Mouse (Mus musculus): Measurements from ENCODE around the gene Ano6. TPM values are rescaled to one million over a fixed set of nuclear protein-coding genes. Genes with fewer than 3 reads are reported as not detected.
"Not testable (repeated sequence)": the region's sequence is repeated elsewhere in the genome, so short reads cannot be mapped to it uniquely, and the experiment has no call there.

Gene Ano6
- polyA plus RNA-seq, 1 experiment from 2014 or later: 6.9 TPM

DNA sequence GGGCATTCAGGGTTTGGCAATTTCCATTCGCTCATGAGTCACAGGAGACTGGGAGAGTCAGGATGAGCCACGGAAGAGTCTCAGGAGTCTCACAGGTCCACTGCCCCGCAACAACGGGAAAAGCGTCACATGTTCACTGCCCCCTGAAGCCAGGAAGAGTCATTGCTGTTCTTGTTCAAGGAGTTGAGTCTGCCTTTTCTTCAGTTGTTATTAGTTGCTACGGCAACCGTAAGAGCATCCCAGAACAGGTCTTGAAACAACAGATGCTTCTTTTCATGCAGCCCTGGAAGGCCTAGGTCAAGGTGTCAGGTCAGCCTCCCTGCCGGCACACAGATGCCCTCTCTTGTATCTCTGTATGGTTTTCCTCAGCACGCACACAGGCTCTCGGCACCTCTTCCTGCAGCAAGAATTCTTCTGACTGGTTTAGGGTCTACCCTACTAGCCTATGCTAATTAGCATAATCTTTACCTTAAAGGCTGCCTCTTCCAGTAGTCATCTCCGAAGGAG is 36.9 kb downstream of the Ano6 start:
- H3K36me3 ChIP-seq (replicated peaks; ENCODE audit: insufficient read depth, low read length): 0 out of 2 replicates have a peak, but pooled peaks cover 4% of the 10 kb centered on the region
- peaks cover 9% of the 10 kb centered on the region for H3K4me1 ChIP-seq (ENCODE audit: insufficient read depth)
- no peaks in the 10 kb centered on the region for H3K9me3 ChIP-seq (ENCODE audit: low read length)
- H3K4me3 ChIP-seq (ENCODE audit: low read depth, low read length): no peak overlapping the region
- H3K27me3 ChIP-seq (ENCODE audit: insufficient read depth, low read length): no peaks in the 10 kb centered on the region
- H3K9ac ChIP-seq (replicated peaks): no peak overlapping the region
- 0 out of 2 replicates have a peak overlapping the region, but pooled peaks have one; percentile 24 for H3K27ac ChIP-seq (ENCODE audit: low read depth)
- TF ChIP-seq CTCF (IDR thresholded peaks at IDR 0.05; ENCODE audit: low read depth): no peak
- no peak for TF ChIP-seq EP300 (IDR thresholded peaks at IDR 0.05; ENCODE audit: low read depth)
- DNase-seq: no peak
- ATAC-seq: no peak
- 73% methylated on average over 11 of the region's 11 CpGs for WGBS (ENCODE audit: insufficient replicate concordance)
- no peak overlapping the region for H3K4me2 ChIP-seq (ENCODE audit: low read depth, low read length)

DNA sequence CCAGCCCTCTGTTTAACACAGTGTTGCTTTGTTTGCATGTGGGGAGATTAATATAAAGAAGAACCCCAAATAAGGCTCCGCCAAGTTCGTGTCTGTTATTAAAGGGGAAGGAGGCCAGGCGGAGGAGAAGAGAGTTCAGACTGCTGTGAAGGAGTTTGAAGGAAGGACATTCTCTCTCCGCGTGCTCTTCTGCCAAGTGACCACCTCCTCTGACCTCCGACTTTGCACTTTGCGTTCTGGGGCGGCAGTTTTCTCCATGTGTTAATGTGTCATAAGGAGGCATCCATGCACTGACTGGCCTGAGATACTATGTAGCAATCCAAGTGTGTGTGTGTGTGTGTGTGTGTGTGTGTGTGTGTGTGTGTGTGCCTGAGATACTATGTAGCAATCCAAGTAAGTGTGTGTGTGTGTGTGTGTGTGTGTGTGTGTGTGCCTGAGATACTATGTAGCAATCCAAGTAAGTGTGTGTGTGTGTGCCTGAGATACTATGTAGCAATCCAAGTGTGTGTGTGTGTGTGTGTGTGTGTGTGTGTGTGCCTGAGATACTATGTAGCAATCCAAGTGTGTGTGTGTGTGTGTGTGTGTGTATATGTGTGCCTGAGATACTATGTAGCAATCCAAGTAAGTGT is 37.5 kb downstream of the Ano6 start:
- H3K27ac ChIP-seq (ENCODE audit: low read depth): 0 out of 2 replicates have a peak overlapping the region, but pooled peaks have one; percentile 24
- not testable (repeated sequence) for H3K9ac ChIP-seq (replicated peaks); H3K4me1 ChIP-seq (ENCODE audit: insufficient read depth); DNase-seq; H3K4me3 ChIP-seq (ENCODE audit: low read depth, low read length); H3K36me3 ChIP-seq (replicated peaks; ENCODE audit: insufficient read depth, low read length); H3K27me3 ChIP-seq (ENCODE audit: insufficient read depth, low read length); H3K9me3 ChIP-seq (ENCODE audit: low read length); H3K4me2 ChIP-seq (ENCODE audit: low read depth, low read length)
- peak; percentile 52 for ATAC-seq
- WGBS (ENCODE audit: insufficient replicate concordance): 58% methylated on average over 8 of the region's 8 CpGs

DNA sequence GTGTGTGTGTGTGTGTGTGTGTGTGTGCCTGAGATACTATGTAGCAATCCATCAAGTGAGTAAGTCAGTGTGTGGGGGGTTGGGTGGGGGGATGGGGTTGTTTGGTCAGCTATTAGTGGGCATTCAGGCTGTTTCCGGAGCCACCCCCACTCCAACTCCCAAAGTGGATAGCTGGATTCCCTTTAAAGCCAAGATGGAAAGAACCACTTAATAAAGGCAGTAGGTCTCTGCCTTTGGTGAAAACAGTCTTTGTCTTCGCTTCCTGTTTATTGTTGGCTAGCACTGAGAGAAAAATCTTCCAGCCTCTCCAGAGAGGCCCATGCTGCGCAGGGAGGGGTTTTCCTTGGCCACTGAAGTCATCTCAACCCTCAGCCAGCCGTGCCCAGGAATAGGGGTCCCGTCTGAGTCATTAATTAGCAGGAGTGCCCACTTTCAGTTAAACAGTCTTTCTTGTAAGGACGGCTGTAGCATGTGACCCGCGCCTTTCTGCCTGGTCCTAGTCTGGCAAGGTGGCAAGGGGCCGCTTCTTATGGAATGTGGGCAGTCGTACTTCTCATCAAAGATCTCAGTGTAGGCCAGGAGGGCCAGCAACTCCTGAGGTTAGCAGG is 38.1 kb downstream of the Ano6 start:
- Histone ChIP-seq H3K4me3 (ENCODE audit: low read depth, low read length) (no peak overlapping the region), H3K4me2 (ENCODE audit: low read depth, low read length) (no peak overlapping the region), H3K36me3 (replicated peaks; ENCODE audit: insufficient read depth, low read length) (peaks cover 4% of the 10 kb centered on the region; the same call in 1 of the 2 replicates), H3K9me3 (ENCODE audit: low read length) (no peaks in the 10 kb centered on the region), H3K27ac (ENCODE audit: low read depth) (peak overlapping the region; percentile 44; the same call in 1 of the 2 replicates), H3K27me3 (ENCODE audit: insufficient read depth, low read length) (no peaks in the 10 kb centered on the region), H3K9ac (replicated peaks) (no peak overlapping the region), H3K4me1 (ENCODE audit: insufficient read depth) (peaks cover 9% of the 10 kb centered on the region)
- WGBS (ENCODE audit: insufficient replicate concordance): 51% methylated on average over 10 of the region's 10 CpGs
- DNase-seq (peak; percentile 45), ATAC-seq (peak; percentile 40)
- TF ChIP-seq EP300 (IDR thresholded peaks at IDR 0.05; ENCODE audit: low read depth): no peak
- TF ChIP-seq CTCF (IDR thresholded peaks at IDR 0.05; ENCODE audit: low read depth): no peak

DNA sequence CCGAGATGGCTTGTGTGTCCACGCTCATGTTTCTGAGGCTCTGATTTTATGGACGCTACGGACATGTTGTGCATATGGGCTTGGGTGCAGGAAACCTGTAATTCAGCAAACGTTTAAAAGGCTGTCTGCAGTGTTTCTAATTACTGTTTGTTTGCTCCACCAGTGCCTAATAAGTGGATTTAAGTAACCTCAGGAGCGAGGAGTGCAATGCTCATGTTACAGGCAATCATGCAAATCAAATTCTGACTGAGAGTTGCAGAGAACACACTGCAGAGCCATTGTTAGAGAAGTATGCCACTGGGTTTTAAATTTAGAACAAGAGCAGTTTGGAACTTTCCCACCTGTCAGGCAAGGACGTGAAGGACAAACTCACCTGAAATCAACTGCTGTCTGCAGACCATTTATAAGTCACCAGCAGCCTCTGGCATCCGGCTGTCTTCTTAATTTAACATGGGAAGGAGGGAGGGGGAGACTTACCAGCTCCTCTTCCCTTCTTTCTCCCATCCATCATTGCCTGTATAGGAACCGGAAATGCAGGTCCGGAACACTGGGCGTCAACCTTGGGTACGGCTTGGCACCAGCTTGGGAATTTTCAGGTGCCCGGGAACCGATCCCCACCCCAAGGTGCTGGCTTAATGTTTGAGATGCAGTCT is 39.0 kb downstream of the Ano6 start:
- Histone ChIP-seq H3K9ac (replicated peaks) (no peak overlapping the region), H3K27me3 (ENCODE audit: insufficient read depth, low read length) (no peaks in the 10 kb centered on the region), H3K4me1 (ENCODE audit: insufficient read depth) (peaks cover 9% of the 10 kb centered on the region), H3K4me3 (ENCODE audit: low read depth, low read length) (no peak overlapping the region), H3K9me3 (ENCODE audit: low read length) (no peaks in the 10 kb centered on the region), H3K36me3 (replicated peaks; ENCODE audit: insufficient read depth, low read length) (peaks cover 2% of the 10 kb centered on the region; the same call in 1 of the 2 replicates), H3K4me2 (ENCODE audit: low read depth, low read length) (no peak overlapping the region), H3K27ac (ENCODE audit: low read depth) (no peak overlapping the region)
- 82% methylated on average over 14 of the region's 14 CpGs for WGBS (ENCODE audit: insufficient replicate concordance)
- no peak for TF ChIP-seq CTCF (IDR thresholded peaks at IDR 0.05; ENCODE audit: low read depth)
- TF ChIP-seq EP300 (IDR thresholded peaks at IDR 0.05; ENCODE audit: low read depth): no peak
- ATAC-seq (no peak), DNase-seq (no peak)

DNA sequence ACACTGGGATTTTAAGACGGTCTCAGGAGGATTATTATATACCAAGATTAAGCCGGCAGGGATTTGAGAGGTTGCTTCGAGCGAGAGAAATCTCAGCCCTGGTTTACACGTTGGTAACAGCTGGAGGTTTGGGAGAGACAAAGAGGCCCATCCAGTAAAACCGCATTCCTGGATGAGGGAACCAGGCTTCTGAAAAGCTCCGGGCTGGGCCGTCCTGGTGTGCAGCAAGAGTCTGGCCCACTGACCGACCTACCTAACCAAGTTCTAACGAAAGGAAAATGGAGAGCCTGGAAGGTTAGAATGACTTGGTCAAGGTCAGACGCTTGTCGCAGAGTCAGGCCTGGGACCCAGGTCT is 39.5 kb downstream of the Ano6 start:
- ATAC-seq (no peak), DNase-seq (no peak)
- Histone ChIP-seq H3K4me1 (ENCODE audit: insufficient read depth) (peaks cover 9% of the 10 kb centered on the region), H3K4me3 (ENCODE audit: low read depth, low read length) (no peak overlapping the region), H3K27ac (ENCODE audit: low read depth) (no peak overlapping the region), H3K27me3 (ENCODE audit: insufficient read depth, low read length) (no peaks in the 10 kb centered on the region), H3K36me3 (replicated peaks; ENCODE audit: insufficient read depth, low read length) (no peaks in the 10 kb centered on the region; the same call in 1 of the 2 replicates), H3K4me2 (ENCODE audit: low read depth, low read length) (no peak overlapping the region), H3K9me3 (ENCODE audit: low read length) (no peaks in the 10 kb centered on the region), H3K9ac (replicated peaks) (no peak overlapping the region)
- TF ChIP-seq EP300 (IDR thresholded peaks at IDR 0.05; ENCODE audit: low read depth) (no peak), CTCF (IDR thresholded peaks at IDR 0.05; ENCODE audit: low read depth) (no peak)
- 75% methylated on average over 12 of the region's 12 CpGs for WGBS (ENCODE audit: insufficient replicate concordance)

DNA sequence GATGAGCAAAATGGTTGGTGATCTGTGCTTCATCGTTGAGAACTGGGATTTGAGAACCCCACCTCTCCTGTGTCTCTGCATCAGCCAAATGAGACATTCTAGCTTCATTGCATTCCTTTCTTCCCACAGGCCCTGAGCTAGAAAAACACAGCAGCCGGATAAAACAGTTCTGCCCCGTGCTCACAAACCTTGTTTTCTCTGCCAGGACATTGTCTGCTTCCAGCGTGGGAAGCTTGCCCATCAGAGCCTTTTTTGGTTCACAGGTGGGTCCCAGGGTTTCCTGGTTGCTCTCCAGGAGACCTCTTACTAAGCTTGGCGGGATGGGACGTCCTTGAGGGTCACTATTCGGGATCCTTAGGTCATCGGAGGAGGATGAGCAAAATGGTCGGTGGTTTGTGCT is 42.6 kb downstream of the Ano6 start:
- WGBS (ENCODE audit: insufficient replicate concordance): 84% methylated on average over 9 of the region's 9 CpGs
- H3K27me3 ChIP-seq (ENCODE audit: insufficient read depth, low read length): no peaks in the 10 kb centered on the region
- H3K9ac ChIP-seq (replicated peaks): no peak overlapping the region
- DNase-seq: no peak
- H3K9me3 ChIP-seq (ENCODE audit: low read length): no peaks in the 10 kb centered on the region
- TF ChIP-seq CTCF (IDR thresholded peaks at IDR 0.05; ENCODE audit: low read depth) (no peak), EP300 (IDR thresholded peaks at IDR 0.05; ENCODE audit: low read depth) (no peak)
- no peak overlapping the region for H3K27ac ChIP-seq (ENCODE audit: low read depth)
- H3K36me3 ChIP-seq (replicated peaks; ENCODE audit: insufficient read depth, low read length): no peaks in the 10 kb centered on the region; the same call in 1 of the 2 replicates
- no peak overlapping the region for H3K4me2 ChIP-seq (ENCODE audit: low read depth, low read length)
- H3K4me3 ChIP-seq (ENCODE audit: low read depth, low read length): no peak overlapping the region
- peaks cover 24% of the 10 kb centered on the region for H3K4me1 ChIP-seq (ENCODE audit: insufficient read depth)
- ATAC-seq: no peak
